Mouse (Mus musculus) olfactory bulb, adult 2 months (tissue): ENCODE results near the gene Glt6d1.

Source experiments
- CTCF ChIP-seq: fragments of 200-500 bp; IDR thresholded peaks from 2 replicates; pipeline ENCODE4 v1.5.1; 2012; ENCODE audit warnings: low read depth, mild to moderate bottlenecking, low read length, moderate library complexity; ENCODE audit not compliant: insufficient read depth
- POLR2A ChIP-seq: fragments of 200-500 bp; IDR thresholded peaks from 2 replicates; pipeline ENCODE4 v1.6.1; 2012; ENCODE audit warnings: mild to moderate bottlenecking, low read depth, low read length, moderate library complexity; ENCODE audit not compliant: insufficient read depth

DNA sequence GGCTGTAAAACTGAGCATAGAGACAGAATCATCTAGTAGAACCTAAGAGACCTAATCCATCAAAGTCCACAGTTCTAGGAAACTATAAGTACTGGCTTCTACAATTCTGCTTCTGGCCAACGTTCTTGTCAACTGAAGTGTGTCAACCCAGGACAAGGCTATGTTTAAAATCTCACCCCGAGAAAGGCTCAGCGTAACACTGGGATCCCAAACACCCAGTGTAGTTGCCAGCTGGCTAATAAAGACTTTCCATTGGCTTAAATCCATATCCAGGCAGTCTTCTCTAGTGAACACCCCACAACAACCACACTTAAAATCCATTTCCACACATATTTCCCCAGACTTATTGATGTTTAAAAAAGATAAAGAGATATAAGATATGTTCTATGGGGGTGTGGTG lies 15.1 kb upstream of the Glt6d1 start:
- TF ChIP-seq CTCF (no peak), POLR2A (no peak)
